Mouse (Mus musculus): Measurements from ENCODE around the gene Sbno2.

Sbno2 gene

DNA sequence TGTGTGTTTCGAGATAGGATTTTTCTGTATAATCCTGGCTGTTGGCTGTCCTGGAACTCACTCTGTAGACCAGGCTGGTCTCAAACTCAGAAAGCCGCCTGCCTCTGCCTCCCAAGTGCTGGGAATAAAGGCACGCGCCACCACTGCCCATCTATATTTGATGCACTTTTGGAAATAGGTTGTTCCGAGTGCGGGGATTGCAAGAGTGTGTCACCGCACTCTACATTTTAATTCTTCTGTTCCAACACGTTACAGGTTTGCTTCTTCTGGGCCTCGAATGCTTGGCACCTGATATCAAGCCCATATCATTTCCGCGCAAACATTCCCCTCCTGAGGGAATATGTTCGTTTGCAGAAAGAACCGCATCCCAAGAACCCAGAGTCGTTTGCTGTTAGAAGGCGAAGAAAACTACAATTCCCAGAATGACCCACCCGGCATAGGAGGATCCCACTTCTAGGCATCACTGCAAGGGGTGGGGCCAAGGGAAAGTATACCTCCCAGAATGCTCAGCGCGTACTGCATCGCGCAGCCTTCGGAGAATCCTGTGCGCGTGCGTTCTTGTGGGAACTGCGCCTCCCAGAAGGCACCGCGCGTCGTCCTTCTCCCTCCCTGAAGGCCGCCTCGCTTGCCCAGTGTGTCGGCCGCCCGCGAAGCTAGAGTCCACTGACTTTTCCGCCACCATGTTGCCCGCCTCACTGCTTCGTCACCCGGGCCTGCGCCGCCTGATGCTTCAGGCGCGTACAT lies 36.6 kb upstream of the Sbno2 start:
- DNase-seq (ENCODE audit: low read depth) = peak; percentile 97

DNA sequence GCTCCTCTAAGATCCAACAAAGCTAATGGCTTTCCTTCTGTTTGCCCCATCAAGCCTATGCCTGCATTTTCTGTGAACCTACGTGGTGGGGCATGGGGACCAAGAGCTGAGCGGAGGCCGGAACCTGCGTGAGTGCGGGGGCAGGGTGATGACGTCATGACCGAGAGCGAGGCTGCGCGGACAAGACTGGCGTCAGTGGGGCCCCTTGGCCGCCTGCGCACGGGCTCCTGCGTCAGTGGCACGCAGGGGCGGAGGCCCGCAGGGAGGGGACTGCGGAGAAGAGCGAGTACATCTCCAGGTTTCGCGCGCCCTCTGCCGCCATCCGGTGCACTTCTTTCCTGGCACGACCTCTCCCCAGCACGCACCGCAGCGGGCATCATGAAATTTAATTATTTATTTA lies 35.9 kb upstream of the Sbno2 start:
- peak; percentile 98 for DNase-seq (ENCODE audit: low read depth)

DNA sequence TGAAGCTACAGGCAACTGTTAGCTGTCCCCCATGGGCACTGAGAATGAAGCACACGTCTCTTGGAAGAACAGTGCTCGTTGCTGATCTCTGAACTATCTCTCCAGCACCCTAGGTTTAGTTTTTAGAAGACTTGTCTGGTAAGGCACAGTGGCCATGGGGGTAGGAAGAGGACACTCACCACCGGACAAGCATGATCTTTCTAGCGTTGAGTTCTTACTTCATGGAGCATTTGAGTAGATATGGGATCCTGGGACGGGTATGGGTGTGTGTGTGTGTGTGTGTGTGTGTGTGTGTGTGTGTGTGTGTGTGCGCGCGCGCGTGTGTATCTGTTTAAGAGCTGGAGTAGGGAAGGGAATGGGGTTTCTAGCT lies 35.3 kb upstream of the Sbno2 start, which contains the start of gene Cbarp:
Gene Cbarp, minus strand, starts transcription at position 170 of the 370 bp plus-strand sequence.
- peak; percentile 59 for DNase-seq (ENCODE audit: low read depth)

- no peak for DNase-seq (ENCODE audit: low read depth)
Observed at GRCm38 (mm10) chr10:80139975-80140665, 34.7 kb upstream of the Sbno2 start.

DNA sequence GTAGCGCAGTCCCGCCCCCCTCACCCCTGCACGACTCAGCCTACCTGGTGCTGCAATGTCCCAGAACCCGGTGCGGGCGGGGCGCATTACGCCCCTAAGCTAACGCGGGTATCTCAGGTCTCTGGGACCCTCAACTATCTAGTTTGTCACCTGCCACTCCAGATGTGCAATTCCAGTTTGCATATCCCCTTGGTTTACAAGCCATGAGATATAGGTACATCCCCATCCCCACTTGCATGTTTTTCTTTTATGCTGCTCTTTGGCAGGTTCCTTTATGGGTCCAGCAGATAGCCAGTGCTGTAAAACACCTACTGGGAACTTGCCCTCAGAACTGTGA lies 34.0 kb upstream of the Sbno2 start:
- no peak for DNase-seq (ENCODE audit: low read depth)

- DNase-seq (ENCODE audit: low read depth) = peak; percentile 85
Observed at GRCm38 (mm10) chr10:80138553-80139438, 33.4 kb upstream of the Sbno2 start, which contains the start of gene Atp5d. TSS of gene Atp5d (plus strand) at chr10:80138632.

DNA sequence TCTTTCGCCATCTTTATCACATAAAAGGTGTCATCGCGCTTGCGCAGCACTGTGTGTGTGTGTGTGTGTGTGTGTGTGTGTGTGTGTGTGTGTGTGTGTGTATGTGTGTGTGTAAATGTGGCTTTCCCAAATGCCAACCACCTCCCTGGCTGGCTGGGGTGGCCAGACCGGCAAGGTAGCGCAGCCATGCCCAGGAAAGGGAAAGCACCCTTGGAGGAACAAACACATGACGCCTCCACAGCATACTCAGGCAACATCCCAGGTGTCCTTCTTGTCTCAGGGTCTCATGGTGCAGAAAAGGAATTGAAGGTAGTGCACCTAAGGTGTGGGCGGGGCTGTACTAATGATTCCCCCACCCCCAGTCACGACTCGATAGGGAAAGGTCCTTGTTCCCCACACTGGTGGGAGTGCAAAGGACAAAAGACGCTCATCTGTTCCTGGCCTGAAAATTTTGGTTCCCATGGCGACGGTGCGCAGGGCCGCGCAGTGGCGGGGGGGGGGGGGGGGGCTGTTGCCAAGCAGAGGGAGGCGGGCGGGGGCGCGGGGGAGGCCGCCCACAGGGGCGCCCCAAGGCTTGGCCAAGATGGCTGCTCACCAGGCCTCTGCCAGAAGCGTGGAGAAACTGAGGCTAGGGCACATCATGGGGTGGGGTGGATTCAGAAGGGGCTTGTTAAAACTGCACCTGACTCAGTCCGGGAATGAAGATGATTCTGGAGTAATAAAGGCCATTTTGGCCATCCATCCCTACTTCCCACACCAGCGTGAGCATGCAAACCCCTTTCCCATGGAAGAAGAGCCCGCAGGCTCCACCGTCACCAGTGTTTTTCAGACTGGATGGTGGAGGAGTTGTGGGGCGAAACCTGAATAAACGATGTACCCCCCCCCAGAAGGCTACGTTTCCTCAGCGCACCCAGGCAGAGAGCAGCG lies 32.5 kb upstream of the Sbno2 start:
- DNase-seq (ENCODE audit: low read depth) = peak; percentile 77

DNA sequence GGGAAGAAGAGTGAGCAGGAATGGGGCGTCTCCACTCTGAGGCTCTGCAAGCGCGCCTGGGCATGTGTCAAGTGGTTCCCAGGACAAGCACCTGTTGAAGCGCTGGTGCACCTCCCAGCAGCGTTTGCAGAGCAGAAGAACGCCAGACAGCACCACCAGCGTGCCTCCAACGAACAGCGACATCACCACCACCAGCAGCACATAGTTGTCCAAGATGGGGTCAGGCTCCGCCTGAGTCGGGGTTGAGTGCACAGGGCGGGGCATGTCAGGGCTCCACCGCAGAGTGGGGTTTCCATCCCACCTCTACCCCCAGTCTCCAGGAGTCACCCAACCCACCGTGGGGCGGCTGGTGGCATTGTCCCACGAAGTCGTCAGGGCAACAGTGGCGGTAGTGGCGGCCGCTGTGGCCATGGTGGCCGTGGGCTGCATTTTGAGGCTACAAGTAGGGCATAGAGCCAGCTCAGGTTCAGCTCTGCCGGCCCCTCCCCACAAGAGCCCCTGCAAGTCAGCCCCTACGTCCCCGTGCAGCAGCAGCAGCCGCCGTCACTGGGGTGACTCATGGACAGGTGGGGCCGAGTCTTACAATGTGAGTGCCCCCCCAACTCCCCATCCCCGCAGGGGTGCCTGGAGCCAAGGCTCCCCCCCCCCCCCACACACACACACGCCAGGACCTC lies 31.7 kb upstream of the Sbno2 start:
- peak; percentile 68 for DNase-seq (ENCODE audit: low read depth)

- no peak for DNase-seq (ENCODE audit: low read depth)
Observed at GRCm38 (mm10) chr10:80136179-80136951, 31.0 kb upstream of the Sbno2 start.

- DNase-seq (ENCODE audit: low read depth) = peak; percentile 29
Observed at GRCm38 (mm10) chr10:80135641-80136040, 30.3 kb upstream of the Sbno2 start.

DNA sequence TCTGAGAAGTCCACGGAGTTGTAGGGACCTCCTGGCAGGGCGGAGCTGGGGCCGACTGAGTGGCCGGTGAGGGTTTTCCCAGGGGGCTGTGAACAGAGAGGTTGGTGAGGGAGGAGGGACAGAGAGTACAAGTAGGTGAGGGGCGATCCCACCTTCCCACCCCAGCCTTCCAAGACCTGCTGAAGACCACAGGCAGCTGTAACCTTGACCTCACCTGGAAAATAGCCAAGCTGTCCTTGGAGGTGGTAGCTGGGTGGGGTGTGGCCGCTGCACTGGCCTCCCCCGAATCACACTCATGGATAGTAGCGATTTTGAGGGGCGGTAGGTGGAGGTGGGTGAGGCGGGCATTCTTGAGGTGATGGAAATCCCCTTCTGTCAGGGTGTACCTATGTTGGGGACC lies 29.8 kb upstream of the Sbno2 start:
- DNase-seq (ENCODE audit: low read depth) = no peak

- DNase-seq (ENCODE audit: low read depth) = no peak
Observed at GRCm38 (mm10) chr10:80134421-80134820, 29.1 kb upstream of the Sbno2 start.

DNA sequence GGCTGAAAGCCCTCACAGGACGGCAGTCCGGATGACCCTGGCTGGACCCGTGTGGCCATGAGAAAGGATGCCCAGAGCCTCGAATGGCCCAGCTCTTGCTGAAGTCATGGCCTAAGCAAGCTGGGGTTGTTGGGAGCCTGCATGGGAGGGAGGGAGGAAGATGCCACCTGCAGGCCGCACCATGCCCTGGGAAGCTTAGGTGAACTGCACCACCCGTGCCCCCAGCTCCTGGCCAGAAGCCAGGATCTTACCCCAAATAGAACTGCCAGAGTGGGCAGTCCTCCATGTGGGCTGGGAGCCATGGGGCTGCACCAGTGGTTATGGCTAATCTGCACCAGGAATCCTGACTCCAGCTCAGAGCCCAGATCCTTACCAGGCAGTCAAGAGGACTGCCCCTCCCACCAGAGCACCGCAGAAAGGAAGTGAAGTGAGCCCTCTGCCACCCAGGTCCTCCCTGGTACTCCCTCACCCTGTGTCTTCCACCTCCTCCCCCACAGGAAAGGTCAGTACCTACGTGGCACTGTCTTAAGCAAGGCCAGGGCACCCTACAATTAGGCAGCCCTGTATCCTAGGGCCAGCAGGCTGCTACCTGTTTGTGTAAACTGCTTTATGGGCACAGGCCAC lies 28.0 kb upstream of the Sbno2 start:
- peak; percentile 44 for DNase-seq (ENCODE audit: low read depth)

GRCm38 (mm10) chr10:80131952-80132350 lies 26.6 kb upstream of the Sbno2 start:
- no peak for DNase-seq (ENCODE audit: low read depth)

DNA sequence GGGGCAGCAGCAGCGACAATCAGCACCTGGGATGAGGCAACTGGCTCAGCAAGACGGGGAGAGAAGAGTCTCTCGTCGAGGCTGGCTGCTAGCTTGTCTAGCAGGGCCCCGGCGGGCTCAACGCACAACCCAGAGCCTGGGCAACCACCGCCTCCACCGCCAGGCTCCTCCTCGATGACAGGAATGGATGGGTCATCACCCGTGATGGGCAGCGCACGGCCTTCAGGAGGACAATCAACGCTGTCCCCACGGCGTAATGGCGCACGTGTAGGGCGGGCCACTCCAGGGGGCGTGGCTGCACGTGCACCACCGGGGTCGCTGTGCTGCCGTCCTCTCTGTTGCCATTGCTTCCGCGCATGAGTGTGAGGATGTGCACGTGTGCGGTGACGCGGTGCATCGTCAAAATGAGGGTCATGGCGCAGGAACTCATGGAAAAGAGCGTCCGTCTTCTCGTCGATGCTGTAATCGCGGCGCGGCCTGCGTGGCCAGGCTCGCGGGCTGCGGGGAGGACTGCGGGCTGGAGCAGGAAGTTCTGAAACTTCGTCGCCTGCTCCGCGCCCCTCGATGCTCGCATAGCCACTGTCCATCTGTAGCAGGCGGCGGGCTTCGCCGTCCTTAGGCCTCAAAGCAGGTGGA lies 26.1 kb upstream of the Sbno2 start:
- DNase-seq (ENCODE audit: low read depth) = peak; percentile 21

DNA sequence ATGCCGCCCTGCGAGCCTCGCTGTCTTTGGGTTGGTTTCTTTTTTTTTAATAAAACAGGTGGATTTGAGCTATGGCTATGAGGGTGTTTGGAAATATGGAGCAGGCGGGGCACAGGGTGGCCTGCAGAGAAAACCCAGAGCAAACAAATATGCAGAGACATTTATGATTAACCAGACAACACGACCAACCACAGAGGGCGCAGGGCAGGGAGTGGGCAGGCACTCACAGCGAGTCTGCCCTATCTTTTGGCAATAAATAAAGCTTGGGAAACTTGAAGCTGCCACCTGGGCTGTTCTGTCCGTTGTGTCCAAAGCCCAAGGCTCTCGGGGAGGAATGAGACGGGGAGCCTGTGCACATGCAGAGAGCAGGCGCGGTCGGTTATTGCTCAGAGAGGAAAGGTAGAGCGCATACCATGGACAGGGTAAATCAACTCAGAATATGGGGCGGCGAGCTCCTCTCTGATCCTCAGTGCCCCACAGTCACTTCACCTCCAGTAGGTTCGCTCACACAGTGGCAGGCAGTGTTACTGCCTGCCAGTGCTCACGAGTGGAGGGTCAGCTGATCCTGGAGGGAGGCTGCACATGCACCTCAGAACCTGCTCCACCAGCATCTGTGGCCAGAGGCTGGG lies 25.1 kb upstream of the Sbno2 start:
- no peak for DNase-seq (ENCODE audit: low read depth)

DNA sequence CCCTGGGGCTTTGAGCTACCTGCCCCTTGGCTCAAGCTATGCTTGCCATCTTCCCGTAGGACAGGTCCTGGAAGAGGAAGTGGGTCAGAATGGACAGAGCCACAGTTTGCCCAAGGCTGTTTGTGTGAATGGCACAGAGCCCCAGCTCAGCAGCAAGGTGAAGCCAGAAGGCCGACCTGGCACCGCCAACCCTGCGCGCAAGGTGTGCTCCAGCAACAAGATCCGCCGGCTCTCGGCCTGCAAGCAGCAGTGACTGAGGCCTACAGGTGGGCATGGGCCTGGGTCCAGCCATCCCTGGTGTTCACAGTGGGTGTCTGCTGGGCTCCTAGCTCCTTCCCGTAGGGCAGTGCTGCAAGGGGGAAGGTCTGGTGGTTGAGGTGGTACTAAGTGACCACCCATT lies 24.5 kb upstream of the Sbno2 start:
- no peak for DNase-seq (ENCODE audit: low read depth)

- DNase-seq (ENCODE audit: low read depth) = no peak
Observed at GRCm38 (mm10) chr10:80127920-80128319, 22.5 kb upstream of the Sbno2 start.

Data from induced T-regulatory cell, adult 2 months (primary cell).